Mouse (Mus musculus): ENCODE results near the gene Wdr27. TPM values are rescaled to one million over a fixed set of nuclear protein-coding genes. Genes with fewer than 3 reads are reported as not detected.

Gene Wdr27
- polyA plus RNA-seq, 2 experiments = 3.0 to 6.0 TPM

DNA sequence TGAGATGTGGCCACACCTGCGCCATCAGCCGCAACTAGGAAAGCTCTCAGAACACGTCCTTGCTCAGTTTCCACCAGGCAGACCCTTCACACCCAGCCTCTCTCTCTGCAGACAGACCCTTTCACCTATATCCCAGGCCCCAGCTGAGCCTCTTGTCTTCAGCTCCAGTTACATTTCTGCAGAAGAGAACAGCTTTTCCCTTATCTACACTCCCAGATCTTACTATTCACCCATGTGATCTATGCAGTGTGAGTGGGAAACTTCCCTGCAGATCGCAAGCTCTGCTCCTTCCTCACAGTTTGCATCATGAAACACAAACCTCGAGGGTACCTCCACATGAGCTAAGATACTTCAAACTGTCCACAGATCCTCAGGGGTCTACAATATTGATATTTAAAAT, 11.5 kb downstream of the Wdr27 start:
- no peak overlapping the region for H3K9ac ChIP-seq (ENCODE audit: low read depth, low read length, severe bottlenecking)
- no peak for TF ChIP-seq POLR2A (IDR thresholded peaks at IDR 0.05; ENCODE audit: borderline replicate concordance, extremely low read depth, insufficient read depth, insufficient read length)
- no peak overlapping the region for H3K27ac ChIP-seq (replicated peaks; ENCODE audit: low read depth, low read length)
- no peak for DNase-seq (ENCODE audit: low spot score)
- no peaks in the 10 kb centered on the region for H3K4me1 ChIP-seq (ENCODE audit: control insufficient read depth, insufficient read depth, low read length)
- H3K4me3 ChIP-seq (replicated peaks; ENCODE audit: low read length) = no peak overlapping the region
- no peak for ATAC-seq (ENCODE audit: low FRiP score, low read depth)
- H3K27me3 ChIP-seq (ENCODE audit: control insufficient read depth, insufficient read depth, low read length) = no peaks in the 10 kb centered on the region
- H3K9me3 ChIP-seq (ENCODE audit: control insufficient read depth, low read length) = no peaks in the 10 kb centered on the region
- no peak overlapping the region for H3K4me2 ChIP-seq (replicated peaks; ENCODE audit: low read depth, low read length, severe bottlenecking)
- H3K36me3 ChIP-seq (ENCODE audit: control insufficient read depth, insufficient read depth, low read length) = no peaks in the 10 kb centered on the region
- WGBS = 84% methylated on average over 5 of the region's 5 CpGs

DNA sequence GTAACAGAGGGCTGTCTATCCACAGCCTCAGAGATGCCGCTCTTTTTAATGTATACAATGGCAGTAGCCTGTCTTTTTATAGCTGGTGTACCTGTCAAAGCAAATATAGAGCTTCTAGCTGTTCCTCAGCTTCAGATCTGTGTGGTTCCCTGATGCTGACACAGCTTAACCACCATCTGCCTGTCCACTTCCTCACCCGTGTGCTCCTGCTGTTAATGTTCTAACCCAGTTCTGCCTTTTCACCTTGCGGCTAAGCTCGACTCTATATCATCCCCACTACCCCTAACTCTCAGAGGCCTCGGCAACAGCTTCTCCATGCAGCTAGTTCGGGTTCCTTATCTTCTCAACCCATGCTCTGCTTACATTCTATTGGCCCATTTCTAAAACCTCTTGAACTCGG, 12.3 kb downstream of the Wdr27 start:
- no peaks in the 10 kb centered on the region for H3K36me3 ChIP-seq (ENCODE audit: control insufficient read depth, insufficient read depth, low read length)
- H3K9ac ChIP-seq (ENCODE audit: low read depth, low read length, severe bottlenecking) = no peak overlapping the region
- DNase-seq (ENCODE audit: low spot score) = no peak
- no peaks in the 10 kb centered on the region for H3K9me3 ChIP-seq (ENCODE audit: control insufficient read depth, low read length)
- no peaks in the 10 kb centered on the region for H3K4me1 ChIP-seq (ENCODE audit: control insufficient read depth, insufficient read depth, low read length)
- H3K4me3 ChIP-seq (replicated peaks; ENCODE audit: low read length) = no peak overlapping the region
- H3K4me2 ChIP-seq (replicated peaks; ENCODE audit: low read depth, low read length, severe bottlenecking) = no peak overlapping the region
- WGBS = 84% methylated on average over 7 of the region's 7 CpGs
- no peak for ATAC-seq (ENCODE audit: low FRiP score, low read depth)
- H3K27me3 ChIP-seq (ENCODE audit: control insufficient read depth, insufficient read depth, low read length) = no peaks in the 10 kb centered on the region
- no peak overlapping the region for H3K27ac ChIP-seq (replicated peaks; ENCODE audit: low read depth, low read length)
- no peak for TF ChIP-seq POLR2A (IDR thresholded peaks at IDR 0.05; ENCODE audit: borderline replicate concordance, extremely low read depth, insufficient read depth, insufficient read length)

DNA sequence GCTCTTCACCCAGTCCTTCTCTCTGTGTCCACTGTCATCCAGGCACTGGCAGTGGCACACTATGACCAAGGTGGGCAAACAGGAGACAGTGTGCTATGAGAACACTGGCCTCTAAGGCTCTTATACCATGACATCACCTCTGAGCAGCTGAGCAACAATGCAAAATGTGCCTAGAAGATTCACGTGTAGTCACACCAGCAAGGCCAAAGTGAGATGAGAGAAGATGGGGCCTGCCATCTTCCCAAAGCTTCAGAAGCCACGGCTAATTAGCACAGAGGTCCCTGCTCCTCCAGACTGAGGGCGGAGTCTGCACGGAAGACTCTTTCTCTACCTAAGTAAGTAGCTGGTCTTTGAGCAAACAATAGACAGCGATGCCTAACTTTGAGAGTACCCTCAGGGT, 14.3 kb downstream of the Wdr27 start:
- ATAC-seq (ENCODE audit: low FRiP score, low read depth) = no peak
- H3K4me1 ChIP-seq (ENCODE audit: control insufficient read depth, insufficient read depth, low read length) = no peaks in the 10 kb centered on the region

DNA sequence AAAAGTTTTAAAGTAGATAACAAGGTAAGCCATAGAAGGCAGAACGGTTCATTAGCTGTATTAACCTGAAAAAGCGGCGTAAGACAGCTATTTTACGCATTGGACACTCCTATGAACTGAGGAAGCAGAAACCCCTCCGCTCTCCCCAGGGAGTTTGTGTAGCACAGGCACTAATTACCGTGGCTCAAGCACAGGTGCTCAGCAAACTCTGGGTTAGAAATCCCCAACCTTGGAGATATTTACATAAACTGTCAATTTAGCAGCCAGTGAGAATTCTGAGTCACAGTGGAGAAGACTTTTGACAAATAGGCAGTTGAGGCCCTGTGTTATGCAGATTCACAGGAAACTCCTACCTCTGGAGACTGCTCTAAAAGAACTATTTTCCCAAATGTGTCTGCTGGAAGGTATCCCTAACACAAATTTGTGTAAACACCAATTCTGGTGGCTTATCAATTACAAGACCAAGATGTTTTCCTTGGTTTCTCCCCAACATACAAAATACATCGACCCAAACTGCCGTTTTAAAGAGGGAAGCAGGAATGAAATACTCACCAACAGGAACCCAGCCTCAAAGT, 15.2 kb downstream of the Wdr27 start:
- Histone ChIP-seq H3K27me3 (ENCODE audit: control insufficient read depth, insufficient read depth, low read length) (no peaks in the 10 kb centered on the region), H3K27ac (replicated peaks; ENCODE audit: low read depth, low read length) (no peak overlapping the region), H3K36me3 (ENCODE audit: control insufficient read depth, insufficient read depth, low read length) (no peaks in the 10 kb centered on the region), H3K4me1 (ENCODE audit: control insufficient read depth, insufficient read depth, low read length) (no peaks in the 10 kb centered on the region), H3K9me3 (ENCODE audit: control insufficient read depth, low read length) (no peaks in the 10 kb centered on the region), H3K4me3 (replicated peaks; ENCODE audit: low read length) (no peak overlapping the region), H3K9ac (ENCODE audit: low read depth, low read length, severe bottlenecking) (no peak overlapping the region), H3K4me2 (replicated peaks; ENCODE audit: low read depth, low read length, severe bottlenecking) (no peak overlapping the region)
- 76% methylated on average over 8 of the region's 8 CpGs for WGBS
- DNase-seq (ENCODE audit: low spot score) = no peak
- ATAC-seq (ENCODE audit: low FRiP score, low read depth) = no peak
- TF ChIP-seq POLR2A (IDR thresholded peaks at IDR 0.05; ENCODE audit: borderline replicate concordance, extremely low read depth, insufficient read depth, insufficient read length) = no peak

More for the DNA sequence above, 14.3 kb downstream of the Wdr27 start:
- Histone ChIP-seq H3K36me3 (ENCODE audit: control insufficient read depth, insufficient read depth, low read length) (no peaks in the 10 kb centered on the region), H3K27ac (replicated peaks; ENCODE audit: low read depth, low read length) (no peak overlapping the region), H3K27me3 (ENCODE audit: control insufficient read depth, insufficient read depth, low read length) (no peaks in the 10 kb centered on the region), H3K4me2 (replicated peaks; ENCODE audit: low read depth, low read length, severe bottlenecking) (no peak overlapping the region), H3K9ac (ENCODE audit: low read depth, low read length, severe bottlenecking) (no peak overlapping the region), H3K9me3 (ENCODE audit: control insufficient read depth, low read length) (no peaks in the 10 kb centered on the region), H3K4me3 (replicated peaks; ENCODE audit: low read length) (no peak overlapping the region)
- 69% methylated on average over 5 of the region's 5 CpGs for WGBS
- DNase-seq (ENCODE audit: low spot score) = no peak
- TF ChIP-seq POLR2A (IDR thresholded peaks at IDR 0.05; ENCODE audit: borderline replicate concordance, extremely low read depth, insufficient read depth, insufficient read length) = no peak

DNA sequence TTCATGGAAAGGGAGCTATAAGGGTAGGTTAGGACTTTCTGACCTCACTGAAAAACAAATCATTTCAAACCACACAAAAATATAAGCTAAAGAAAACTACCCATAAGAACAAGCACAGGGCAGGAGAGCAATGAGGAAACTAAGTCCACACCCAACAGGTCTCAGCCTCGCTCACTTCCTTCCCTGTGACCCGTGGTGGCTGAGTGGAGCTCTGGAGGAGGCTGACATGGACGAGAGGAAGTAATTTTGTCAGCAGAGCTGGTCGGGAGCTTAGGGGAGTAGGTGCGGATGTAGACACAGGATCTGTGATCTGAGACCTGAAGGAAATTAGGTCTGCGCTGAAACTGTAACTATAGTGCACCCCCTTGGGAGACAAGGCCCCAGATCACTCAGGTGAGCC, 21.4 kb downstream of the Wdr27 start:
- ATAC-seq (ENCODE audit: low FRiP score, low read depth) = no peak

DNA sequence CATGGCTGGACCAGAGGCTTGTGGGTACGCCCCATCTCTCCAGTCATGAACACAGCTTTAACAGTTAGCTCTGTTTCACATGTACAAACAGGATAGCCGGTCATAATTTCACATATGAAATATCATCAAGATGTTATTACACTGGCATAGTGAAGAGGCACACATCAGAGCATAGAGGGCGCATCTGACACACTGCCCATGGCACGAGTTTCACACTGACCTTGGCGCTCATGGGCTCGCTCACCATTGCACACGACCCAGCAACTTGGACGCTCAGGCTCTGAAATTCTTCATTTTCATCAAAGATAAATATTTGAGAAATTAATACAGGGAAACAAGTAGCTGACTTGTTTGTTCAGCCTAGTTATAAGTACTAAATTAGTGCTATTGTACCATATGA, 25.1 kb downstream of the Wdr27 start:
- no peak for TF ChIP-seq POLR2A (IDR thresholded peaks at IDR 0.05; ENCODE audit: borderline replicate concordance, extremely low read depth, insufficient read depth, insufficient read length)
- Histone ChIP-seq H3K36me3 (ENCODE audit: control insufficient read depth, insufficient read depth, low read length) (no peaks in the 10 kb centered on the region), H3K9me3 (ENCODE audit: control insufficient read depth, low read length) (no peaks in the 10 kb centered on the region), H3K27ac (replicated peaks; ENCODE audit: low read depth, low read length) (no peak overlapping the region), H3K27me3 (ENCODE audit: control insufficient read depth, insufficient read depth, low read length) (no peaks in the 10 kb centered on the region), H3K4me3 (replicated peaks; ENCODE audit: low read length) (no peak overlapping the region), H3K9ac (ENCODE audit: low read depth, low read length, severe bottlenecking) (no peak overlapping the region), H3K4me2 (replicated peaks; ENCODE audit: low read depth, low read length, severe bottlenecking) (no peak overlapping the region), H3K4me1 (ENCODE audit: control insufficient read depth, insufficient read depth, low read length) (no peaks in the 10 kb centered on the region)
- 88% methylated on average over 8 of the region's 8 CpGs for WGBS
- ATAC-seq (ENCODE audit: low FRiP score, low read depth) (no peak), DNase-seq (ENCODE audit: low spot score) (no peak)

More for the DNA sequence above, 21.4 kb downstream of the Wdr27 start:
- no peaks in the 10 kb centered on the region for H3K27me3 ChIP-seq (ENCODE audit: control insufficient read depth, insufficient read depth, low read length)
- 67% methylated on average over 6 of the region's 6 CpGs for WGBS
- H3K36me3 ChIP-seq (ENCODE audit: control insufficient read depth, insufficient read depth, low read length) = no peaks in the 10 kb centered on the region
- no peak overlapping the region for H3K9ac ChIP-seq (ENCODE audit: low read depth, low read length, severe bottlenecking)
- DNase-seq (ENCODE audit: low spot score) = no peak
- TF ChIP-seq POLR2A (IDR thresholded peaks at IDR 0.05; ENCODE audit: borderline replicate concordance, extremely low read depth, insufficient read depth, insufficient read length) = no peak
- H3K27ac ChIP-seq (replicated peaks; ENCODE audit: low read depth, low read length) = no peak overlapping the region
- no peaks in the 10 kb centered on the region for H3K9me3 ChIP-seq (ENCODE audit: control insufficient read depth, low read length)
- no peak overlapping the region for H3K4me3 ChIP-seq (replicated peaks; ENCODE audit: low read length)
- H3K4me2 ChIP-seq (replicated peaks; ENCODE audit: low read depth, low read length, severe bottlenecking) = no peak overlapping the region
- no peaks in the 10 kb centered on the region for H3K4me1 ChIP-seq (ENCODE audit: control insufficient read depth, insufficient read depth, low read length)
